Mouse (Mus musculus): ENCODE results near the gene Tha1. TPM values are rescaled to one million over a fixed set of nuclear protein-coding genes. Genes with fewer than 3 reads are reported as not detected.

Gene Tha1
- polyA plus RNA-seq (2017; shearing (Covaris generic)), result 10 to 100 TPM; 12.8 to 17.7 TPM

DNA sequence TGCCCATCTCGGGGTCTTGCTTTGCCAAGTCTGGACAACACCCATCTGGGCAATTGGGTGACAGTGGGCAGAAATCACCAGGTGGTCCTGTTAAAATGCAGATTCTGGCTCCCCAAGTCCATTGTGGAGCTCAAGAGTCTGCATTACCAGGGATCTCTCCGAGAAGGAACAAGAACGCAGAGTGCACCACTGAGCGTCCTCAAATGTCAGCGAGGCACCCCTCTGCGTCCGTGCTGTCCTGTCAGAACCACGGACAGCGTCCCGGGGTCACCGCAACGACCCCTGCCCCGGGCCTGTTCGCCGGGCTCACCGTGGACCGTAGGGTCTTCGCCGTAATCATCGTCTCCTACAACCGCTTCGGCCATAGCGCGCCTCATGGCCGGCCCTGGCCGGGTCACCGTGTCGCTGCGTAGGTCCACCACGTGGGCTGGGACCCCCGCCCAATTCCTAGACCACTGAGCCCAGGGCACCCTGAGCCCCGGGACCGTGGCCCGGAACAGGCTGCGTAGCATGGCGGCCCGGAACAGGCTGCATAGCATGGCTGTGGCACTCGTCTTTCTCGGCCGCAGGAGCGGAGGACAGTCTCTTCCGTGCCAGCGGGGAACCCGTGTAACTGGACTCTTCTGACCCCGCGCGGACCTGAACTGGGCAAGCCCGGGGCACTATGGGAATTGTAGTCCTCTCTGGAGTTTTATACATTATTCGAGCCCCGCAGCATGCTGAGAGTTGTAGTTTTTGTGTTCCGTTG, at the start of gene Tha1:
TSS of gene Tha1 (minus strand) at position 621 of the 748 bp plus-strand sequence.
- no peak for ATAC-seq

DNA sequence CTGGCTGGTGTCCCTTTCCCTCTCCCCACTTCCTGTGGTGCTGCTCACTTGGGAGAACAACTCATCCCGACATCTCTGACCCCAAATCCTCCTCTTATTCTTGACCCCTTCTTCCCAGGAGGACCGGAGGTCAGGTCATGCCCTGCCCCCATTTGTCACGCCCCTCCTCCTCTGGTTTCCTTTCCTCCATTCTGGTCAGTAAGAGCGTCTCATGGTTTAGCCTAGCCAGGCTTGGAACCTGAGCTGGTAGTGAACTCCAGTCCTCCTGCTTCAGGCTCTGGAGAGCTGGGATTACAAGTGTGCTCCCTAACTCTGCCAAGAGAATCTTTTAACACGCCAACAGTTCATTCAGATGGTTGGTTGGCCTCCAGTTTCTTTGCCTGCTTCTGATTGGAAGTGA, 45.9 kb upstream of the Tha1 start:
- no peak for ATAC-seq

DNA sequence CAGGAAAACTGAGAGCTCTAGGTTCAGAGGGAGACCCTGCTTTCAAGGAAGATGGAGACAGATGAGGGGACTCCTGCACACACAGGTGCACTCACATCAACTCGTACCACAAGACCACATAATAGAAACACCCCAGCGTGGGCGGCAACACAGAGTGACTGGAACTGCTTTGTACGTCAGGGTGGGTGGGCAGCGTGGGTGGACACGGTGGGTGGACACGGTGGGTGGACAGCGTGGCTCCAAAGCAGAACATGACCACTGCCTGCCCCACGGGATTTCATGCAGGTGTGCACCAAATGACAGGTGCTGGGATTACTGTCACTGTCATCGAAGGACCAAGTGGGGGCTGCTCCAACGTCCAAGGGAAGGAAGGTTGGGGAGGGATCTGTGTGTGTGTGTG, 45.3 kb upstream of the Tha1 start:
- ATAC-seq, result no peak

DNA sequence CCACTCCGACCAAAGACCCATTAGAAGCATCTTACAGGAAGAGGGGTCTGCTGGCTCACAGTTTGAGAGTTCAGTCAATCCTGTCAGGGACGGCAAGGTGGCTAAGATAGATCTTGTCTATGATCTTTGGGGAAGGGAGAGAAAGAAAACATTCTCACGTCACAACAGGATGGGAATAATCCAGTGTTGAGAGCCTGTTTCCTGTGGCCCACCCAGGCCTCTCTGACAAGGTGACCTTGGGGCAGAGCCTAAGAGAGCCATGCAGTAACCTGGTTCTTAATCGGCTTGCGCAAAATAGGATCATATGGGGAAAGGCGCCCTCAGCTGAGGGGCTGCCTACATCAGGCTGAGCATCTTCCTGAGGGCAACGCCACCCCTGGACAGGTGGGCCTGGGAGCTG, 42.6 kb upstream of the Tha1 start:
- no peak for ATAC-seq

DNA sequence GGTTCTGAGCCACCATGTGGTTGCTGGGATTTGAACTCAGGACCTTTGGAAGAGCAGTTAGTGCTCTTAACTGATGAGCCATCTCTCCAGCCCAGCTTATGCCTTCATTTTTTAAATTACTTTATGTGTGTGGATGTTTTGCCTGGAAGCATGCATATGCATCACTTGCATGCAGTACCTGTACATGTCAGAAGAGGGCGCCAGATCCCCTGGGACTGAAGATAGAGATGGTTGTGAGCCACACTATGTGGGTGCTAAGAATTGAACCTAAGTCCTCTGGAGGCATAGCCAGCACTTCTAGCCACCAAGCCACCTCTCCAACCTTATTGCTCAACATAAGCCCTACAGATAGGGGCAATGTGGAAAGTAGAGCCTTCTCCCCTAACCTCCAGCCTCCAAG, 42.1 kb upstream of the Tha1 start:
- no peak for ATAC-seq

DNA sequence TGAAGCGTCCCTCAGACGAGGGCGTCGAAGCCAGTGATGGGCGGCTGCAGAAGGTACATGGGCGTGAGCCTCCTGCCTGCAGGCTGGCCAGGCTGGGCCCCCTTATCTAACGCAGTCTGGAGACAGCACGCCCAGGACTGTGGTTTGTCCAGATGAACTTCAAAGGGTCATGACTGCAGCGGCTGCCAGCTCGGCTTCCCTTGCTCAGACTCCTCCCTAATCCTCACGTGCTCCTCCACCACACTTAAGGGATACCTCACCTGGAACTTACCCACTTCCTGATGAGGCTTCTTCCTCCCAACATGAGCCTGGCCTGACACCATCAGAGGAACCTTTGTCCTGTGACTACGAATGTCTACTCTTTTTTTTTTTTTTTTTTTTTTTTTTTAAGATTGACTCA, 41.2 kb upstream of the Tha1 start:
- no peak for ATAC-seq

DNA sequence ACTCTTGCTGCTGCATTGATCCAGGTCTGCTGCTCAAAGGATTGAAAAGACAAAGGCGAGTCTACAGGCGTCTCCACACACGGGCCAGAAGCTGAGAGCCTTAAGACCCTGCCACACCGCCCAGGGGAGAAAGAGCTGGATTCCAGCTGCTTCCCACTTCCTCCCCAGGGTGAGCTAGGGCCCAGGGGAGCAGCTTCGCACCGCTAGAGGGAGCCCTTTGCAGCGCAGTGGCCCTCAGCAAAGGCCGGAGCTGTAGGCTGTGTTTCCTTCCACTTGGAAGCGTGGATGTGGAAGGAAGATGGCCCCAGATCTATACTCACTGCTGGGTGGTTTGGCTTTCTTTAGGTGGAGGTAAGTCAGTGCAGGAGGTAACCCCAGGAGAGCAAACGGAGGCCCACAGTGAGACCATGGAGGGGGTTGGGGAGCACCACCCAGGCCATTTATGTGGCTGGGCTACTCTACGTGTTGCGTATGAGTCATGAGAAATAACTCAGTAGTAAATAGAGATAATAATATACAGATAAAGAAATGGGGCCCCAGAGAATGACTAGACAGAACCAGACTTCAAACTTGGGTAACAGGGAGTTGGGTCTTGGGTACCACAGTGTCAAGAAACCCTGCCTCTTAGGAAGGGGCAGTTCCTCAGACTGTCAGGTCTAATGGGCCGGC, 39.5 kb upstream of the Tha1 start:
- ATAC-seq, result peak; percentile 46

DNA sequence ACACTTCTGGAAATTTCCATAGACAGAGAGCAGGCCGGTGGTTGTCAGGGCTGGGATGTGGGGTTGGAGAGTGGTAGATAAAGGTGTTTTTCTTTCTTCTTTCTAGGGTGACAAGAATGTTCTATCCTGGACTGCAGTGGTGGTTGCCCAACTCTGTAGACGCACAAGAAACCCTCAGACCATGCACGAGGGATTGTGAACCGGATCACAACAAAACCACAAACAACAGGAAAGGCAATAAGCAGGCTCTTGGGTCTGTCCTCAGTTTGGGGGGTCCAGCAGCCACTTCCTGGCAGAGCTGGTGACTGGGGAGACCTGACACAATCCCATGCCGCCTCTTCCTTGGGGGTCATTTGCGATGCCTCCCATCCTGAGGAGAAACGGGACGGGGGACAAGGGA, 36.1 kb upstream of the Tha1 start:
- no peak for ATAC-seq

DNA sequence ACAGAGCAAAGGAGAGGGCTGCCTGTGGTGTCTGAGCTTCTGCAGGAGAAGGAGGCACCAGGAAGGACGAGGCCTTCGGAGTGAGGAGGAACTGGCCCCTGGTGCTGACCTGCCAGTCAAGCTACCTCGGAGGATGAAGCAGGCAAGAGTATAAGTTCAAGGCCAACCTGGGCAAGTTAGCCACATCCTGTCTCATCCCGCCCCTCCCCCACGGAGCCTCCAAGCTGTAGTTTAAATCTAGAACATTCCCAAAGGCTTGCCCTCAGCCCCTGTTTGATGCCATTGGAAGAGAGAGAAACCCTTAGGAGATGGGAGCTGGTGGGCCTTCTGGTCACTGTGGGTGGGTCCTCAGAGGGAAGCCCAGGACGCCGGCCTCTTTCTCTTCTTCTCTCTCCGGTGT, 31.2 kb upstream of the Tha1 start:
- ATAC-seq, result no peak

DNA sequence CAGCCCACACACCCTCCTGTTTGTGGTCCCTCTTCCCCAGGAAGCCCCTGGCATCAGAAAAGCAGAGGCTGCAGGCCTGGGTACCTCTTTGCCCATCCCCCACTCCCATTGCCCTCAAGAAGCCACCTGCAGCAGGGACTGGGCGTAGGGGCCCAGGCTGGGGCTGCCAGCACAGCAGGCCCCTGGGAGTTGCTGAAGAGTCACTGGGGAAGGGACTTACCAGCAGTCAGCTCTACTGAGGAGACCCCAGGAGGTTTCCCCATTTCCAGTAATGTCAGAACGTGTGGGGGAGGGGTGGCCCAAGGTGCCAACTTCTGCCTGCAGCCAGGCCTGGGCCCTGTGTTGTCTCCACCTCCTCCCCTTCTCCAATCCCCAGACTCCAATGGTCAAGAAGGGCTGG, 29.0 kb upstream of the Tha1 start:
- ATAC-seq, result no peak

DNA sequence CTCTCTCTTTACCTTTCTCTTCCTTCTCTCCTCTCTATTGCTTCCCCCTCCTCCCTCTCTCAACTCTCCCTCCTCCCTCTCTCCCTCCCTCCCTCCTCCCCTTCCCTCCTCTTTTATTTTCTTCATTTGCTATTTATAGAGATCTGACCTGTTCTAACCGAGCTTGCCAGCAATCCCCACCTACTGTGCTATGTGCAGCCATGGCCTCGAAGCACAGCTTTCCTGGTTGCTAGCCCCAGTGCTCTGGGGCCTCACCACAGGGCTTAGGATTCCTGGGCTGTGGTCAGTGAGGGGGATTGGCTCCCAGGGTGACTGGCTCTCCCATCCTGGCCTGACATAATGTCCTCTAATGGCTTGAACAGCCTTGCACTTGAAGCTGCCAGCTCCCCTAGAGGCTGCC, 23.3 kb upstream of the Tha1 start:
- no peak for ATAC-seq

DNA sequence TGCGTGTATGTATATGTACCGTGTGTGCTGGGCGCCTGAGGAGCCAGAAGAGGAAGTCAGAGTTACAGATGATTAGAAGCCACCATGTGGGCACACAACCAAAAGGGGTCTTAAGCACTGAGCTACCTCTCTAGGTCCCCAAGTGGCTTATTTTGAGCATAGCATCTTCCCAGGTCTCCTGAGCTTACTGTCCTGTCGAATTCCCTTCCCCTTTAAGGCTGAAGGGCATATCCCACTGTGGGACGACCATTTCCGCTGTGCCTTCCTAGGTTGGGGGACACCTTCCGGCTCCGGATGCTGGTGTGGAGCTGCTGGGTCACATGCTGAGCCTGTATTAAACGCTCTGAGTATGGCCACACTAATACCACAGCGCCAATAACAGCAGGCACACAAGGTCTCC, 21.4 kb upstream of the Tha1 start:
- no peak for ATAC-seq

DNA sequence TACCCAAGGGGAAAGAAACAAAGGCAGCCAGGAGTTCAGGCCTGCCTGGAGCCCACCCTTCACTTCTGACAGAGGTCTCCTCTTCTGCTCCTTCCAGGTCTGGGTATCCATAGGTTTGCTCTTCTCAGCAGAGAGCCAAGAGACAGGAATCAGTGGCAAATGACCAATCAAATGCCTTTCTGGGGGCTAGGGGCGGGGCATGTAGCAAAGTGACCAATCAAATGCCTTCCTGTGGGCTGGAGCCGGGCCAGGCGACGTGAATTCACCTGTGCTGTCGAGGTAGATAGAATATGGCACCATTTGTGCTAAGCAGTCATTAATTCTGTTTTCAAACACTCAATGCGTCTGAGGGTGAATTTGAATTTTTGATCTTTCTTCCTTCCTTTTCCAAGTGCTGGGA, 18.9 kb upstream of the Tha1 start:
- peak; percentile 95 for ATAC-seq

DNA sequence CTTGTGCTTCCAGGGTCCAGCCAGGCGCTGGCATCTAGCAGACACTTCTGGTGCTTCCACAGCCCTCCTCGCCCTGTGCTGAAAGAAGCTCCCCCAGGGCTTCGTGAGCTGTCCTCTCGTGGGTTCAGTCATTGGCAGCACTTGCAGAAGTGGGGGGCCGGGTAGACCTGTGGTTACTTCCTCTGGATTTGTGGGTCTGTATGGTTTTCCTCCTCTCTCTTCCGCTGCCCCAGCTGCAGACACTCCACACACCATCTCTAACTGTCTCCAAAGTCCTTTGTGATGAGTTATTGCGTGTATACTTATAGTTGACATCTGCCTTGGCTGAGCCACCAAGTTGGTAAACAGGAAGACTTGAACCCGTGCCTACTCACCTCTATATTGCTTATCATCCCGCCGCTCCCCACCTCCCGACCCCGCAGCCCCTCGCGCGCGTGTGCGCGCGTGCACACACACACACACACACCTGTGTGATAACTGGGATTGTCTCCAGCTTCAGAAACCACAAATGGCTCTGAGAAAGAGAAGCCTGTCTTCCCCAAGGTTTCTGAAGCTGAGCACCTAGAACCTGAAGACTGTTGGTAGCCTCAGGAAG, 18.4 kb upstream of the Tha1 start:
- ATAC-seq, result peak; percentile 43

DNA sequence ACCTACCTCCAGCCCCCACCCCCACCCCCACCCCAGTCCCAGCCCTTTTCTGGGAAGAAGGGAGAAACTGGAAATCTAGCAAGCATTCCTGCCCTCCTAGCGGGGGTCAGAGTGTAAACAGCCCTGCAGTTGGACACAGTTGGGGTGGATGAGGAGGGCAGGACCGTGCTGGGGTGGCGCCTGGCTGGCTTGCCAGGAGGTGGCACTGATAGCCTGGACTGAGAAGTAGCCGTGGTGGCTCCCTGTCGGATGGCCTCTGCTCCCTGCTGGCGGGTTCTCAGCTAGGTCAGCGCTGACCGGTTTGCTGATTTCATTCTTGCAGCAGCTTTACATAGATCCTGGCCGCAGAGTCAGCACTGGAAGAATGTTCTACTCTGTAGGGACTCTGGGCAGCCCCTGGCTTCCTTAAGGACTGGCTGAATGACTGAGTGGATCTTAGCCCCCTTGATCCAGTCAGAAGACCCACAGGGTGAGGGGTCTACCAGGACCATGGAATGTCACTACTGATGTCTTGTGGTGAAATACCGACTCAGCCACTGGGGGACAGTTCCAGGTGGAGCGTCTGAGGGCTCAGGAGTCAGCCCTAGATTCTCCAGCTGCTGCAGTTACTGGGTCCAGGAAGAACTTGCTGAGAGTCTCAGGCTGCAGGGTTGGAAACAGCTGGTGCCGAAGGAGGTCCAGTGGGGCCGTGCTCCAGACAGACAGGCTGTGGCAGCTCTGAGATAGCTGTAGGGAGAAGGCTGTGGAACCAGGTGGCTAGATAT, 17.4 kb upstream of the Tha1 start:
- ATAC-seq, result no peak

DNA sequence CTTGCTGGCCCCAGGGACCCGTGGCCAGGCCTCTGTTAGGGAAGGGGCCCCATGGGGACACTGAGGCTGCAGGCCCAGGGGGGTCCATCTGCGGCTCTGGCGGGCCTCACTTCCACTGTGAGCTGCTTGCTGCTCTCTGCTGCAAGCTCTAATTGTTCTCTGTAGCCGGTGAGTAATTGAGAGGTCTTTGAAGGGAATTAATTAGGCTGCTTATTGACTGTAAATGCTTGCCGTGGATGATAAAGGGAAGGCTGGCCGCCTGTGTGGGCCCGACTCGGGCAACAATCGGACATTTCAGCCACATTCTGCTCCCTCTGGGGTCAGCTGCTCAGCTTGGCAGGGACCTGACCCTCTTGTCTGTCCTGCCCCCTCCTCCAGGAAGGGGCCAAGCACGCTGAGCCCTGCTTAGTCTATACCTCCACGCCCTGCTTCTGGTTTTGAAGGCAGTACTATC, 16.6 kb upstream of the Tha1 start:
- no peak for ATAC-seq

DNA sequence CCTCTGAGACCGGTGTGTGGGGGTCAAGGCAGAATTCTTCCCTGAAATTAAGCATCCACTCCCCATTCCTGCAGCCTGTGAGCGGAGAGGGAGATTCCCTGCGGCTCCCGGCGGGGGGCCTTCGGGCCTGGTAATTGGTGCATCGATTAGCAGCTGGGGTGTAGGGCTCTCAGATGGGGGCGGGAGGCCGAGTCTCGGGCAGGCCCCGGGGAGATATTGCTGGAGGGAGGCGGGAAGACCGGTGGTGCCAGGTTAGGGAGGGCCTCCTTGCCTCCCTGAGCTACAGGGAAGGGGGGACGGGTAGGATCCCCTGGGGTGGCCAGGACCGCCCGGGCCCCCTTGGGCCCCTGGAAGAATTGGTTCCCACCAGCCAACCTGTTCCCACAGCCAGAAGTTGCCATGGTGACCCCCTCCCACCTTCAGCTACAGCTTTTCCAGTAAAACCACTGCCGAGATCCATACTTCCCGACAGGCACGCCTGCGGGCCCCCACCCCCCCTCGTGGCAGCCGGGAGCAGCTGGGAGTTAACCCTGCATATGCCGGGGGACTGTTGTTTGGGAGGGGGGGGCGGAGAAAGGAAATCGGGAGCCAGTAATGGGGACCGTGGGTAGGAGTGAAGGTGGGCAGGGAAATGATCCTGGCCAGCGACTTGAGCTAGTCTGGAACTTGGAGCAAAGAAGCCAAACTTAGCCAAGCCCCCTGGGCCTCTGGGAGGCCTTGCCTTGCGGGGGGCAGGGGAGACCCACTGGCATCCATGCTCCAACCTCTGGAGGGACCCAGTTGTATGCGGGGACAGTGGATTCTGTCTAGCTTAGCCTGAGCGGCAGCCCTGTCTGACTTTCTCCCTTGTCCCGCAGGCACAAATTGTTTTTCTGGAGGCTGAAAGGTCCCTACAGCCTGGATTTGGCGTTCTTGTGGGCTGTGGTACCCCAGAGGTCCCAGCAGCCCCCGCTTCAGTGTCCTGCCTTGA, 15.9 kb upstream of the Tha1 start:
- no peak for ATAC-seq

DNA sequence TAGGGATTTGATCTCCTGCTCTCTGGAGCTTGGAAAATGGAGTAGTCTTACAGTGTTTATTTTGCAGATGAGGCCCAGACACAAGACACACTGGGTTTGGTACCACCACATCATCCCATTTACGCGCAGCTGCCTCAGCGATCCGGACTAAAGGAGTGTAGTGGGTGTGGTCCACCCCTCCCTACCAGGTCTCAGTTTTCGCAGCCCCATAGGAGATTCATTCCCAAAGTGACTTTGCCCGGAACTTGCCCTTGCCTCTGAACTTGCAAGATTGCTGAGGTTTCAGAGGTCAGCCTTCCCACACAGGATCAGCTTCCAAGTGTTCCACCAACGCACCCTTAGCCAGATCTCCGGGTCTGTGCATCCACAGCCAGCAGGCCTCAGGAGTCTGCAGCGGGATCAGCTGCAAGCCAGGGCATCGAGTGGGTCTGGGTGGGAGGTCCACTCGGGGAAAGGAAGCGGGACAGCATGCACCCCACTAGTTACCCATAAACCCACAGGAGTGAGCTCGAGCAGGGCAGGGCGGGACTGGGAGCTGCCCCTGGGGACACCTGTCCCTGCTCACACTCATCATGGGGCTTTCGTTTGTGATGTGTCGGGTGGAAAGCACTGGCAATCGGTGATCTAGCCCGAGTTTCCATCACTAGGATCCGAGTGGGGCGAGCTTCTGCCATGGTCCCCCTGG, 15.0 kb upstream of the Tha1 start:
- no peak for ATAC-seq

DNA sequence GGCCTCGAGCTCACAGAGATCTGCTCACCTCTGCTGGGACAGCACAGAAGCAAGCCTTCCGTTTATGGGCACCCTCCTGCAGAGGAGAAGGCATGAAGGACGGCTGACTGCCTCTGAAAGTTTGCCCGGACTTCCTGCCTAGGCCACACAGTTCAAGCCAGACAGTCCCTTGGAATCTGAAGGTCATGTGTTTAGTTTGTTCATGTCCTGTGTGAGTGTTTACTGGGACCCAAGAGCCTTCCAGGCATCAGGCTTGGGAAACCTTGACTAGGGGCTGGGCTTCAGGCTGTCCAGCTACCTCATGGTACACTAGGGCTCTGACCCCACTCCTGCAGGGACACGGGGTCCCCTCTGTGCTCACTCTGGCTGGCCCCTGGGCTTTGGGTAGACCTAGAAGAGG, 12.7 kb upstream of the Tha1 start:
- ATAC-seq, result no peak

DNA sequence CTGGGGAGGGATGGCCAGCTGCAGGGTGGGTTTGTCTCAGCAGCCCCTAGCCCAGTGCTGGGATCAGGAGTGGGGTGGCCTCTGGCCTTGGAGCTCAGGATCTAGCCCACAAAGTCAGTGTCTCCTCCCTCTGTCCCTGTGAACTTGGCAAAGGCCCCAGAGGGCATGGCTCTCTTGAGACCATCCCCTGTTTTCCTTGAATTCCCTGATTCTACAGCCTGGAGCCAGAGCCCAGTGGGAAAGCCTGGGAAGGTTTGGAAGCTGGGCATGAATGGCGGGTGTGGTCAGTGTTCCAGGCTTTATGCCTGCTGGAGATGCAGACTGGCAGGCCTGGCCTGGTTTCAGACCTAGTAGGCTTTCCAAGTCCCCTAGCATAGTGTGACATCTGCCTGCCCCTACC, 8.9 kb upstream of the Tha1 start:
- no peak for ATAC-seq

DNA sequence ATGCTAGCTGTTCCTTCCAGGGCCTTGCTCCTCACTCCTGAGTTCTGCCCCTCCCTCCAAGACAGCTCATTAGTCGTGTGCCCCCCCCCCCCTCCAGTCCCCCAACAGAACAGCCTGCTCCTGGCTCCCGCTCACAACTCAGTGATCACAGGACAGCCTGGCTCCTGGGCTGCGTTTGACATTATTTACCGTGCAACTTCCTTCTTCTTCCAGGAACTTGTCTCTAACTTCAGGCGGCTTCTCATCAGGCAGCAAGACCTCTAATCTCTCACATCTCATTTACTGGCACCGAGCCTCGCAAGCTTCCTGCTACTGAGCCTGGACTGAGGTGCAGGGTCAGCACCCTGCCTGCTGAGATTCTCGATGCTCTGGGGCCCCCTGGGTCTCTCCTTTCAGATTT, 8.5 kb upstream of the Tha1 start:
- peak; percentile 28 for ATAC-seq

DNA sequence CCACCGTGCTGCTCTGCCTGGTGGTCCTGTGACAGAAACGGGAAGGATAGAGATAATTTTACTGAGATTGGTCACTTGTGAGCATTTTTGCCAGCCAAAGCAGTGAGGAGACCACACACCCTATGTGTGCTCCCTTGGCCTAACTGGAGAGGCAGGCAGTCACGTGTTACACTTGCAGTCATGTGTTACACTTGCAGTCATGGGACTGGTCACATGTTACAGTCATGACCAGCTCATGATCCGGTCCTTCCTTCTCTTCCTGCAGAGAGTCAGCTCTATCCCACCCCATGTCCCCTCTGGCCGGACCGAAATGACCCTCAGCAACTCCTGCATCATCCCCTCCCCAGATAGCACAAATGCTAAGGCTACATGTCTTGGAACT, 7.7 kb upstream of the Tha1 start:
- no peak for ATAC-seq
